Mouse (Mus musculus) lung, embryonic 14.5 days (tissue): ENCODE measurements around the gene Krt222. TPM values are rescaled to one million over a fixed set of nuclear protein-coding genes. Genes with fewer than 3 reads are reported as not detected.

ENCODE experiments used
- ATAC-seq: fragments of 200-750 bp; cut with Nextera tagmentation; 2 replicates; pipeline ENCODE4 v1.8.0; 2017; ENCODE audit warnings: mild to moderate bottlenecking, moderate TSS enrichment, moderate library complexity; ENCODE audit not compliant: insufficient read depth
- DNase-seq: peaks from one replicate; pipeline ENCODE4 v3.0.0-alpha.2; 2015
- H3K27ac ChIP-seq: fragments of 300-500 bp; sonication (generic); 2 replicates; pipeline ENCODE4 v1.5.1; 2014; ENCODE audit warnings: low read depth, mild to moderate bottlenecking, moderate library complexity
- H3K27me3 ChIP-seq: fragments of 300-500 bp; sonication (generic); 2 replicates; pipeline ENCODE4 v1.6.1; 2014; ENCODE audit warnings: low read length, control low read depth; ENCODE audit not compliant: insufficient read depth
- H3K36me3 ChIP-seq: fragments of 300-500 bp; sonication (generic); 2 replicates; pipeline ENCODE4 v1.6.1; 2014; ENCODE audit warnings: control low read depth; ENCODE audit not compliant: insufficient read depth
- H3K4me1 ChIP-seq: fragments of 300-500 bp; sonication (generic); 2 replicates; pipeline ENCODE4 v1.6.1; 2014; ENCODE audit warnings: antibody characterized with exemption, control low read depth; ENCODE audit not compliant: insufficient read depth
- H3K4me2 ChIP-seq: fragments of 300-500 bp; sonication (generic); 2 replicates; pipeline ENCODE4 v1.6.1; 2014; ENCODE audit warnings: mild to moderate bottlenecking
- H3K4me3 ChIP-seq: fragments of 300-500 bp; sonication (generic); 2 replicates; pipeline ENCODE4 v1.5.1; 2014; ENCODE audit warnings: low read depth, low read length
- H3K9ac ChIP-seq: fragments of 300-500 bp; sonication (generic); 2 replicates; pipeline ENCODE4 v1.6.1; 2014
- H3K9me3 ChIP-seq: fragments of 300-500 bp; sonication (generic); 2 replicates; pipeline ENCODE4 v1.6.1; 2016; ENCODE audit warnings: low read depth, low read length, control low read depth
- CTCF ChIP-seq: IDR thresholded peaks from 2 replicates; pipeline ENCODE4 v1.5.1; 2016; ENCODE audit warnings: antibody characterized with exemption, low read depth
- WGBS: fragments of 180-500 bp; shearing (Covaris S2); extraction: QIAGEN DNeasy Blood & Tissue Kit; methylation state at CpG from one replicate; pipeline ENCODE4 v1.1.7; 2014; 5-methylcytosine and 5-hydroxymethylcytosine counted together
- polyA plus RNA-seq: library from polyadenylated mRNA; unstranded; fragments of >200 nt; fragmentation: Nextera tagmentation; extraction: Ambion mirVana; gene quantifications from 2 replicates; pipeline ENCODE4 v1.2.1, GENCODE M21; 2014

The Krt222 gene
- polyA plus RNA-seq, 1 experiment from 2014 or later: 0.14 TPM

- Histone ChIP-seq H3K9ac (no peak overlapping the region), H3K9me3 (no peaks in the 10 kb centered on the region), H3K27me3 (no peaks in the 10 kb centered on the region), H3K27ac (no peak overlapping the region), H3K4me1 (no peaks in the 10 kb centered on the region), H3K36me3 (no peaks in the 10 kb centered on the region), H3K4me3 (no peak overlapping the region), H3K4me2 (no peak overlapping the region)
- no peak for TF ChIP-seq CTCF
- DNase-seq (peak; percentile 19), ATAC-seq (no peak)
- 30% methylated on average over 7 of the region's 7 CpGs for WGBS
Measured at GRCm38 (mm10) chr11:99276786-99277185, 32.9 kb upstream of the Krt222 start.

GRCm38 (mm10) chr11:99275624-99276023 is 31.7 kb upstream of the Krt222 start:
- Histone ChIP-seq H3K27me3 (no peaks in the 10 kb centered on the region), H3K9ac (no peak overlapping the region), H3K36me3 (no peaks in the 10 kb centered on the region), H3K4me2 (no peak overlapping the region), H3K4me3 (no peak overlapping the region), H3K9me3 (no peaks in the 10 kb centered on the region), H3K4me1 (no peaks in the 10 kb centered on the region), H3K27ac (no peak overlapping the region)
- 55% methylated on average over 6 of the region's 6 CpGs for WGBS
- TF ChIP-seq CTCF: no peak
- DNase-seq: no peak
- no peak for ATAC-seq

GRCm38 (mm10) chr11:99272721-99273120 is 28.8 kb upstream of the Krt222 start:
- no peaks in the 10 kb centered on the region for H3K4me1 ChIP-seq
- 70% methylated on average over 4 of the region's 4 CpGs for WGBS
- no peak for TF ChIP-seq CTCF
- H3K9me3 ChIP-seq: no peaks in the 10 kb centered on the region
- no peak for ATAC-seq
- H3K4me2 ChIP-seq: no peak overlapping the region
- no peak overlapping the region for H3K27ac ChIP-seq
- H3K4me3 ChIP-seq: no peak overlapping the region
- no peaks in the 10 kb centered on the region for H3K36me3 ChIP-seq
- no peak overlapping the region for H3K9ac ChIP-seq
- no peak for DNase-seq
- no peaks in the 10 kb centered on the region for H3K27me3 ChIP-seq

- DNase-seq (no peak), ATAC-seq (no peak)
- Histone ChIP-seq H3K9me3 (no peaks in the 10 kb centered on the region), H3K4me2 (no peak overlapping the region), H3K27me3 (no peaks in the 10 kb centered on the region), H3K4me1 (no peaks in the 10 kb centered on the region), H3K4me3 (no peak overlapping the region), H3K27ac (no peak overlapping the region), H3K36me3 (no peaks in the 10 kb centered on the region), H3K9ac (no peak overlapping the region)
- WGBS: 67% methylated on average over 7 of the region's 7 CpGs
- no peak for TF ChIP-seq CTCF
Measured at GRCm38 (mm10) chr11:99269192-99269591, 25.3 kb upstream of the Krt222 start.

GRCm38 (mm10) chr11:99265796-99266195 is 21.9 kb upstream of the Krt222 start:
- Histone ChIP-seq H3K9ac (no peak overlapping the region), H3K27me3 (no peaks in the 10 kb centered on the region), H3K27ac (no peak overlapping the region), H3K4me2 (no peak overlapping the region), H3K36me3 (no peaks in the 10 kb centered on the region), H3K4me3 (no peak overlapping the region), H3K4me1 (no peaks in the 10 kb centered on the region), H3K9me3 (no peaks in the 10 kb centered on the region)
- DNase-seq (peak; percentile 19), ATAC-seq (no peak)
- WGBS: 55% methylated on average over 9 of the region's 9 CpGs
- TF ChIP-seq CTCF: no peak

GRCm38 (mm10) chr11:99265220-99265619 is 21.3 kb upstream of the Krt222 start:
- 59% methylated on average over 9 of the region's 9 CpGs for WGBS
- H3K4me1 ChIP-seq: no peaks in the 10 kb centered on the region
- H3K36me3 ChIP-seq: no peaks in the 10 kb centered on the region
- no peak overlapping the region for H3K4me2 ChIP-seq
- no peaks in the 10 kb centered on the region for H3K27me3 ChIP-seq
- no peak overlapping the region for H3K4me3 ChIP-seq
- no peak for ATAC-seq
- H3K9me3 ChIP-seq: no peaks in the 10 kb centered on the region
- TF ChIP-seq CTCF: no peak
- H3K27ac ChIP-seq: no peak overlapping the region
- peak; percentile 14 for DNase-seq
- no peak overlapping the region for H3K9ac ChIP-seq

- H3K27me3 ChIP-seq: no peaks in the 10 kb centered on the region
- H3K36me3 ChIP-seq: no peaks in the 10 kb centered on the region
- 57% methylated on average over 4 of the region's 4 CpGs for WGBS
Measured at GRCm38 (mm10) chr11:99256213-99256612, 12.3 kb upstream of the Krt222 start.

GRCm38 (mm10) chr11:99255316-99255715 is 11.4 kb upstream of the Krt222 start:
- Histone ChIP-seq H3K9ac (no peak overlapping the region), H3K27me3 (no peaks in the 10 kb centered on the region), H3K27ac (no peak overlapping the region), H3K36me3 (no peaks in the 10 kb centered on the region), H3K4me1 (no peaks in the 10 kb centered on the region), H3K4me2 (no peak overlapping the region), H3K9me3 (no peaks in the 10 kb centered on the region), H3K4me3 (no peak overlapping the region)
- TF ChIP-seq CTCF: no peak
- DNase-seq (no peak), ATAC-seq (no peak)
- 90% methylated on average over 8 of the region's 8 CpGs for WGBS

More at GRCm38 (mm10) chr11:99256213-99256612, 12.3 kb upstream of the Krt222 start:
- H3K9ac ChIP-seq: no peak overlapping the region
- no peak overlapping the region for H3K4me3 ChIP-seq
- TF ChIP-seq CTCF: no peak
- ATAC-seq (no peak), DNase-seq (no peak)
- H3K27ac ChIP-seq: no peak overlapping the region
- no peak overlapping the region for H3K4me2 ChIP-seq
- H3K4me1 ChIP-seq: no peaks in the 10 kb centered on the region
- no peaks in the 10 kb centered on the region for H3K9me3 ChIP-seq
